Mouse (Mus musculus) olfactory bulb, adult 2 months (tissue): Measurements from ENCODE around the gene Aig1.

Source experiments
- CTCF ChIP-seq: fragments of 200-500 bp; IDR thresholded peaks from 2 replicates; pipeline ENCODE4 v1.5.1; 2012; ENCODE audit warnings: low read depth, mild to moderate bottlenecking, low read length, moderate library complexity; ENCODE audit not compliant: insufficient read depth
- POLR2A ChIP-seq: fragments of 200-500 bp; IDR thresholded peaks from 2 replicates; pipeline ENCODE4 v1.6.1; 2012; ENCODE audit warnings: mild to moderate bottlenecking, low read depth, low read length, moderate library complexity; ENCODE audit not compliant: insufficient read depth

- TF ChIP-seq CTCF (no peak), POLR2A (no peak)
Observed at GRCm38 (mm10) chr10:13600926-13601325, 267.9 kb downstream of the Aig1 start.
